Mouse (Mus musculus): ENCODE results near the gene Uncx. TPM values are rescaled to one million over a fixed set of nuclear protein-coding genes. Genes with fewer than 3 reads are reported as not detected.

Uncx gene
- not detected in 2 replicates for polyA plus RNA-seq (2015; fragmentation: Nextera tagmentation; extraction: Ambion mirVana)

- no peak within 1 kb of the TSS for H3K9ac ChIP-seq (replicated peaks)
- peak within 1 kb of the TSS; percentile 17; the same call in 1 of the 2 replicates for H3K4me3 ChIP-seq (ENCODE audit: low read depth, low read length)
- no peaks in the 10 kb centered on the region for H3K9me3 ChIP-seq (ENCODE audit: low read length)
- under 1% methylated on average over 15 of the region's 15 CpGs for WGBS (ENCODE audit: insufficient replicate concordance)
- DNase-seq (no peak), ATAC-seq (no peak)
- no peaks in the 10 kb centered on the region for H3K4me1 ChIP-seq (ENCODE audit: insufficient read depth)
- no peaks in the 10 kb centered on the region for H3K36me3 ChIP-seq (replicated peaks; ENCODE audit: insufficient read depth, low read length)
- peaks cover 100% of the 10 kb centered on the region for H3K27me3 ChIP-seq (ENCODE audit: insufficient read depth, low read length)
- no peak within 1 kb of the TSS for H3K4me2 ChIP-seq (ENCODE audit: low read depth, low read length)
- H3K27ac ChIP-seq (ENCODE audit: low read depth) = no peak within 1 kb of the TSS
- TF ChIP-seq CTCF (IDR thresholded peaks at IDR 0.05; ENCODE audit: low read depth) (no peak), EP300 (IDR thresholded peaks at IDR 0.05; ENCODE audit: low read depth) (no peak)
Measured at GRCm38 (mm10) chr5:139543214-139543613, at the start of gene Uncx. Gene Uncx, plus strand, starts transcription at chr5:139543494.

DNA sequence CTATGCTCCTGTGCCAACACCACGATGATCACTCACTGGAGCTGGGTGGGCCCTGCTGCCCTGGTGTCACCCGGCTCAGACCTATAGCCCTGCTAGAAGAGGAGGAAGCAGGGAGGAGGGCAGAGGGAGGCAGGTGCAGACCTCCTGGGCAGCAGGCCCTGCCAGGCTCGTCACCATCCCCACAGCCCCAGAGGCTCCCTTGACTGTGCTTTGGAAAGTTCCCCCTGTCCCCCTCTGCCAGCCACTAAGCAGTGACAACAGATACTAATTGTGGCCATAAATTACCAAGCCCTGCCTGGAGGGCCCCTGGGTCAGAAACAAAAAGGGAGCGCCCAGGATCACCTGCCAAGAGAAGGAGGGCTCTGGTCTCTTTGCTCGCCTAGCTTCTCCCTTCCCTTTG is 49.6 kb upstream of the Uncx start:
- WGBS (ENCODE audit: insufficient replicate concordance) = 60% methylated on average over 5 of the region's 5 CpGs
- no peak for ATAC-seq
- TF ChIP-seq EP300 (IDR thresholded peaks at IDR 0.05; ENCODE audit: low read depth) (no peak), CTCF (IDR thresholded peaks at IDR 0.05; ENCODE audit: low read depth) (no peak)

DNA sequence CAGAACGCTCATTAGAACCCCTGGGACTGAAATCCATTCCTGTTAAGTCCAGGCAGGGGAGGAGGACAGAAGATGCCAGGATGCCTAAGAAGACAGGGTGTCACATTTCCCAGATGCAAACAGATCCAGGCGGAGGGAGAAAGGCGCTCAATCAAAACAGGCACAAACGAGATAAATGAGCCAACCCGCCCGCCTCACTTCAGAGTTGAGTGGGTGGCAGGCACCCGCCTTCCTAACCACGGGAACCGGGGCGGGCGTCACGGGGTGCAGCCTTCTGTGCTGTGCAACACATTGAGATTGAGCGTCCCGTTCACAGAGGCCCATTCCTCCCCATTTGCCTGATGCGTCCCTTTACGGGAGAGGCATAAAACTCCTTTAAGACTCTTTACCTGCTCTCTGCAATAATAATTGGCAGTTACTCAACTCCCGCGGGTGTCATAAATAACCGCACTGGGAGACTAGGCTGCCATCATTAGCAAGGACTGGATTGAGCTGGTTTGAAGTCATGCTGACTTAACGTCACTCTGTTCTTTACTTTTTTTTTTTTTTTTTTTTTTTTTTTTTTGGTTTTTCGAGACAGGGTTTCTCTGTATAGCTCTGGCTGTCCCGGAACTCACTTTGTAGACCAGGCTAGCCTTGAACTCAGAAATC is 48.1 kb upstream of the Uncx start:
- ATAC-seq = no peak
- Histone ChIP-seq H3K27me3 (ENCODE audit: insufficient read depth, low read length) (peaks cover 12% of the 10 kb centered on the region; the same call in 1 of the 2 replicates), H3K9ac (replicated peaks) (no peak overlapping the region), H3K4me1 (ENCODE audit: insufficient read depth) (no peaks in the 10 kb centered on the region), H3K4me2 (ENCODE audit: low read depth, low read length) (no peak overlapping the region), H3K36me3 (replicated peaks; ENCODE audit: insufficient read depth, low read length) (no peaks in the 10 kb centered on the region), H3K9me3 (ENCODE audit: low read length) (no peaks in the 10 kb centered on the region), H3K4me3 (ENCODE audit: low read depth, low read length) (no peak overlapping the region), H3K27ac (ENCODE audit: low read depth) (no peak overlapping the region)
- WGBS (ENCODE audit: insufficient replicate concordance) = 42% methylated on average over 22 of the region's 22 CpGs
- TF ChIP-seq CTCF (IDR thresholded peaks at IDR 0.05; ENCODE audit: low read depth) (no peak), EP300 (IDR thresholded peaks at IDR 0.05; ENCODE audit: low read depth) (no peak)
- DNase-seq = no peak

More for the DNA sequence above, 49.6 kb upstream of the Uncx start:
- DNase-seq = no peak
- H3K4me3 ChIP-seq (ENCODE audit: low read depth, low read length) = no peak overlapping the region
- no peak overlapping the region for H3K4me2 ChIP-seq (ENCODE audit: low read depth, low read length)
- H3K27me3 ChIP-seq (ENCODE audit: insufficient read depth, low read length) = peaks cover 12% of the 10 kb centered on the region; the same call in 1 of the 2 replicates
- H3K4me1 ChIP-seq (ENCODE audit: insufficient read depth) = no peaks in the 10 kb centered on the region
- no peak overlapping the region for H3K9ac ChIP-seq (replicated peaks)
- no peak overlapping the region for H3K27ac ChIP-seq (ENCODE audit: low read depth)
- no peaks in the 10 kb centered on the region for H3K9me3 ChIP-seq (ENCODE audit: low read length)
- H3K36me3 ChIP-seq (replicated peaks; ENCODE audit: insufficient read depth, low read length) = no peaks in the 10 kb centered on the region

DNA sequence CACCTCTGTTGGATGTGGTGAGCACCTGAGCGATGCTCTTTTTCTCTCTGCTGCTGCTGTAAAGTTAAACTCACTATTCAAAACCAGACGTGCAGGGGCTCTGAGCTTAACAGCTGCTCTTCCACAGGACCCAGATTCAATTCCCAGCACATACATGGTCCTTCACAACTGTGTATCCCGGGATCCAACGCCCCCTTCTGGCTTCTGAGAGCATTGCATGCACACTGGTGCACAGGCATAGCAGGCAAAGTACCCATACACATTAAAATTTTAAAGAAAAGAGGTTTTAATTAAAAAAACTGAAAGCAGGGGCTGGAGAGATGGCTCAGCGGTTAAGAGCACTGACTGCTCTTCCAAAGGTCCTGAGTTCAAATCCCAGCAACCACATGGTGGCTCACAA is 46.4 kb upstream of the Uncx start:
- 49% methylated on average over 5 of the region's 5 CpGs for WGBS (ENCODE audit: insufficient replicate concordance)
- Histone ChIP-seq H3K36me3 (replicated peaks; ENCODE audit: insufficient read depth, low read length) (no peaks in the 10 kb centered on the region), H3K9ac (replicated peaks) (no peak overlapping the region), H3K27me3 (ENCODE audit: insufficient read depth, low read length) (peaks cover 12% of the 10 kb centered on the region; the same call in 1 of the 2 replicates), H3K4me1 (ENCODE audit: insufficient read depth) (no peaks in the 10 kb centered on the region), H3K4me2 (ENCODE audit: low read depth, low read length) (no peak overlapping the region), H3K27ac (ENCODE audit: low read depth) (no peak overlapping the region), H3K9me3 (ENCODE audit: low read length) (no peaks in the 10 kb centered on the region), H3K4me3 (ENCODE audit: low read depth, low read length) (no peak overlapping the region)
- DNase-seq = no peak
- no peak for ATAC-seq
- TF ChIP-seq CTCF (IDR thresholded peaks at IDR 0.05; ENCODE audit: low read depth) (peak; percentile 38), EP300 (IDR thresholded peaks at IDR 0.05; ENCODE audit: low read depth) (no peak)

GRCm38 (mm10) chr5:139498791-139499190 is 44.5 kb upstream of the Uncx start:
- Histone ChIP-seq H3K4me3 (ENCODE audit: low read depth, low read length) (no peak overlapping the region), H3K4me2 (ENCODE audit: low read depth, low read length) (no peak overlapping the region), H3K27ac (ENCODE audit: low read depth) (no peak overlapping the region), H3K36me3 (replicated peaks; ENCODE audit: insufficient read depth, low read length) (no peaks in the 10 kb centered on the region), H3K9ac (replicated peaks) (no peak overlapping the region), H3K27me3 (ENCODE audit: insufficient read depth, low read length) (peaks cover 12% of the 10 kb centered on the region; the same call in 1 of the 2 replicates), H3K9me3 (ENCODE audit: low read length) (no peaks in the 10 kb centered on the region), H3K4me1 (ENCODE audit: insufficient read depth) (no peaks in the 10 kb centered on the region)
- DNase-seq (no peak), ATAC-seq (no peak)
- WGBS (ENCODE audit: insufficient replicate concordance) = 32% methylated on average over 5 of the region's 5 CpGs
- TF ChIP-seq CTCF (IDR thresholded peaks at IDR 0.05; ENCODE audit: low read depth) (no peak), EP300 (IDR thresholded peaks at IDR 0.05; ENCODE audit: low read depth) (no peak)

GRCm38 (mm10) chr5:139502281-139502680 is 41.0 kb upstream of the Uncx start:
- Histone ChIP-seq H3K36me3 (replicated peaks; ENCODE audit: insufficient read depth, low read length) (no peaks in the 10 kb centered on the region), H3K9me3 (ENCODE audit: low read length) (no peaks in the 10 kb centered on the region), H3K27ac (ENCODE audit: low read depth) (no peak overlapping the region), H3K4me3 (ENCODE audit: low read depth, low read length) (no peak overlapping the region), H3K4me2 (ENCODE audit: low read depth, low read length) (no peak overlapping the region), H3K4me1 (ENCODE audit: insufficient read depth) (no peaks in the 10 kb centered on the region), H3K27me3 (ENCODE audit: insufficient read depth, low read length) (0 out of 2 replicates have a peak, but pooled peaks cover 5% of the 10 kb centered on the region), H3K9ac (replicated peaks) (no peak overlapping the region)
- WGBS (ENCODE audit: insufficient replicate concordance) = 78% methylated on average over 14 of the region's 14 CpGs
- ATAC-seq (no peak), DNase-seq (no peak)
- TF ChIP-seq CTCF (IDR thresholded peaks at IDR 0.05; ENCODE audit: low read depth) (no peak), EP300 (IDR thresholded peaks at IDR 0.05; ENCODE audit: low read depth) (no peak)

Data from liver, postnatal 0 days (tissue).